Mouse (Mus musculus) heart, postnatal 25 days (tissue): Measurements from ENCODE around the gene Leng8. TPM values are rescaled to one million over a fixed set of nuclear protein-coding genes. Genes with fewer than 3 reads are reported as not detected.
A peak's percentile ranks its signal among the peaks of the same experiment; 100 is the strongest.

Experiments used
- DNase-seq: peaks from one replicate; pipeline ENCODE4 v3.0.0; 2022; ENCODE audit warnings: low spot score
- intact Hi-C: fragments of 180-260 bp; cut with DNase I; formaldehyde crosslinking; loops from one replicate; pipeline ENCODE4 v1.15.1; 2025
- total RNA-seq, 2 experiments: library from RNA; stranded (reverse); gene quantifications; 2 replicates each; pipeline ENCODE4 v1.2.3; 2021

The Leng8 gene
- 10 to 100 TPM; 37.4 to 40.9 TPM for total RNA-seq

DNA sequence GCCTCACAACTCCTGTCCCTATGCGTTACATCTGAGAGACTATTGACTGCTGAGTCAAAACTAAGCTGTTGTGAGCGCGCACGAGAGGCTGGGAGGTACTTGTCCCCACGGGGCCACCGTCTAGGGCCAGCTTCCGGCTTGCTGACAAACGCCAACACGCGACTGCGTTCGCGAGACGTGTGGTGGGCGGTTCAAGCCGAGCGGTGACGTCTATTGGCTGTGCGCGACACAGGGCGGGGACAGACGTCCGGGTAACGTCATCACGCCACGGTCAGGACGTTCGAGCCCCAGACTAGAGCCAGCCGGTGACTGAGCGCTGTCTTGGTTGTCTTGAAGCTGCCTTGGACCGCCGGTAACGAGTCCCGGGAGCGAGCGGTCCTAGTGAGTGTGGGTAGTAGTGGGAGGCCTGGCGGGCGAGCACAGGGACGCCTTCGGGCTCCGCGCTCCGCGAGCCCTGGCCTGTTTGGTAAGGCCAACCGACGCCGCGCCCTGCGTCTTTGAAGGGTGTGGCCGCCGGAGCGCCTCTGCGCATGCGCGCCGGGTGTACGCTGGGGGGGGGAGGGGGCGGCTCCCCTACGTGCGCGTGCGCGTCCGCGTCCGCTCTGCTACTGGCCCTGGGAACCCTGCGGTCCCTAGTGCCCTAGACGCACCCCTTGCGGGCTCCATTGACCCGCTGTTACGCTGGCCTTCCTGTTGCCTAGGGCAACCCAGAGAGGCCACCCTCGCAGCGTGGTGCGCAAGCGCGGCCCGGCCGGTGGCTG is at the start of gene Leng8:
Gene Leng8, plus strand, starts transcription at position 269 of the 761 bp plus-strand sequence.
- intact Hi-C loops = loop anchor here (10.0 kb wide), 1 partner anchor 368 kb away; the partner anchor contains the start of gene Ppp1r12c
- DNase-seq = peak; percentile 99

- intact Hi-C loops = no loop called here
- no peak for DNase-seq
Observed at GRCm38 (mm10) chr7:4087238-4087895, 49.5 kb upstream of the Leng8 start.

- intact Hi-C loops = no loop called here
- no peak for DNase-seq
Observed at GRCm38 (mm10) chr7:4087896-4088480, 48.9 kb upstream of the Leng8 start.

GRCm38 (mm10) chr7:4088679-4089078 is 48.2 kb upstream of the Leng8 start:
- no peak for DNase-seq
- intact Hi-C loops = no loop called here

GRCm38 (mm10) chr7:4091170-4091569 is 45.7 kb upstream of the Leng8 start:
- DNase-seq = no peak
- intact Hi-C loops = no loop called here

GRCm38 (mm10) chr7:4098301-4098700 is 38.5 kb upstream of the Leng8 start:
- DNase-seq = no peak
- intact Hi-C loops = no loop called here

DNA sequence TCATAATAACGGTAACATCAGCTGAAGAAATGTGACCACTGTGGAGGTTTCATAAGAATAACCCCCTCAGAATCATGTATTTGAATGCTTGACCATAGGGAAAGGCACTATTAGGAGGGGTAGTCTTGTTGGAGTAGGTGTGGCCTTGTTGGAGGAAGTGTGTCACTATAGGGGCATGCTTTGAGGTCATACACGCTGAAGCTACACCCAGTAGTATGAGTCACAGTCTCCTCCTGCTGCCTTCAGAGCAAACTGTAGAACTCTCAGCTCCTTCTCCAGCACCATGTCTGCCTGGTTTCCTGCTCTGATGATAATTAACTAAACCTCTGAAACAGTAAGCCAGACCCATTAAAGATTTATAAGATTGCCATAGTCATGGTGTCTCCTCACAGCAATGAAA is 38.0 kb upstream of the Leng8 start:
- DNase-seq = no peak
- intact Hi-C loops = no loop called here

GRCm38 (mm10) chr7:4101144-4101543 is 35.7 kb upstream of the Leng8 start:
- DNase-seq = no peak
- intact Hi-C loops = loop anchor here (5.0 kb wide), 1 partner anchor 46 kb away; no protein-coding TSS in a partner anchor

- no peak for DNase-seq
- intact Hi-C loops = loop anchor here (2.0 to 5.0 kb wide), 3 partner anchors 21 to 323 kb away; no protein-coding TSS in a partner anchor
Observed at GRCm38 (mm10) chr7:4103411-4103810, 33.4 kb upstream of the Leng8 start.

DNA sequence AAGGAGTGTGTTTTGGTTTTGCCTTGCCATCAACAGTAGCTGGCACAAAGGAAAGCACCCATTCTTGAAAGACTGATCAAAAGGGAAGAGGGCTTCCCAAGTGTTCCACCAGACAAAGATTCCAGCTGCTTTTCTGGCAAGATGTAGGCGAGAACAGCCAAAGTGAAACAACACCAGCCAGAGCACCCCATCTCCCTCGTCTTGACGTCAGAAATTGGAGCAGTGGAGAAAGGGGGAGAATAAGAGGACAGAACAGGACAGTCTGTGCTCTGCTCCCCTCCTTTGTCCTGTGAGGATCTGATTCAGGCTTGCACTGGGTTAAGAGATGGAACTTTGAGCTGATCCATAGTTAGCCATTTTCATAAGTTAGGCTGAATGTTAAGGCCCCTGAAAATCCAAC is 25.1 kb upstream of the Leng8 start:
- intact Hi-C loops = no loop called here
- DNase-seq = no peak

DNA sequence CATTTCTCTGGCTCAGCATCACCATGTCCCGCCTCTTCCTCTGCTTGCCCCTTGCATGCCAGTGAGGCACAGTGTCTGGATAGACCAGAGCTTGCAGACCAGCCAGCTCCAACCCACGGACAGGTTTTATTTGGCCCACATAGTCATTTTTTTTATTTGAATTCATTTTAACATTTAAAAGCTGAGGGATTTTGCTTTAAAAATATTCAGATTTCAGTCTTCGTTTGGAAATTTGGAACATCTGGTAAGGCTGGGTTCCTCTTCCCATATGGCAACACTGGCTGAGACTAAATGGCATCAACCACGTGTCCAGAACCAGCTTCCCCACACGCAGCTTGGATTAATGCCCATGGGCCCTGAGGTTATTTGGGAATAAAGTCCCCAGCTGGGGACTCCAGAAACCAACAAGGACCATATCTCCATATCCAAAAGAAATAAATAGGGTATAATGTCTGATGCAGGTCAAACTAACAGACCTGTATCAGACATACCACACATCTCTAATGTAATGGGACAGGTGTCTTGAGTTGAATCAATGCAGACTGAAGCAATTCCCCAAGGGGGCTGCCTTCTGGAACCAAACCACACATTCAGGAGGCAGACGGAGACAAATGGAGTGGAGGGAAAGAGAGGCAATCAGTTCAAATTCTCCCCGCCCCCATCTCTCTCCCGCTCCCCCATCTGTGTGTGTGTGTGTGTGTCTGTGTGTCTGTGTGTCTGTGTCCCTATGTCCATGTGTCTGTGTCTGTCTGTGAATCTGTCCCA is 19.6 kb upstream of the Leng8 start:
- no peak for DNase-seq
- intact Hi-C loops = no loop called here

- DNase-seq = no peak
- intact Hi-C loops = no loop called here
Observed at GRCm38 (mm10) chr7:4119344-4119902, 17.4 kb upstream of the Leng8 start, which contains the start of gene Ttyh1. Gene Ttyh1, plus strand, starts transcription at chr7:4119408.

DNA sequence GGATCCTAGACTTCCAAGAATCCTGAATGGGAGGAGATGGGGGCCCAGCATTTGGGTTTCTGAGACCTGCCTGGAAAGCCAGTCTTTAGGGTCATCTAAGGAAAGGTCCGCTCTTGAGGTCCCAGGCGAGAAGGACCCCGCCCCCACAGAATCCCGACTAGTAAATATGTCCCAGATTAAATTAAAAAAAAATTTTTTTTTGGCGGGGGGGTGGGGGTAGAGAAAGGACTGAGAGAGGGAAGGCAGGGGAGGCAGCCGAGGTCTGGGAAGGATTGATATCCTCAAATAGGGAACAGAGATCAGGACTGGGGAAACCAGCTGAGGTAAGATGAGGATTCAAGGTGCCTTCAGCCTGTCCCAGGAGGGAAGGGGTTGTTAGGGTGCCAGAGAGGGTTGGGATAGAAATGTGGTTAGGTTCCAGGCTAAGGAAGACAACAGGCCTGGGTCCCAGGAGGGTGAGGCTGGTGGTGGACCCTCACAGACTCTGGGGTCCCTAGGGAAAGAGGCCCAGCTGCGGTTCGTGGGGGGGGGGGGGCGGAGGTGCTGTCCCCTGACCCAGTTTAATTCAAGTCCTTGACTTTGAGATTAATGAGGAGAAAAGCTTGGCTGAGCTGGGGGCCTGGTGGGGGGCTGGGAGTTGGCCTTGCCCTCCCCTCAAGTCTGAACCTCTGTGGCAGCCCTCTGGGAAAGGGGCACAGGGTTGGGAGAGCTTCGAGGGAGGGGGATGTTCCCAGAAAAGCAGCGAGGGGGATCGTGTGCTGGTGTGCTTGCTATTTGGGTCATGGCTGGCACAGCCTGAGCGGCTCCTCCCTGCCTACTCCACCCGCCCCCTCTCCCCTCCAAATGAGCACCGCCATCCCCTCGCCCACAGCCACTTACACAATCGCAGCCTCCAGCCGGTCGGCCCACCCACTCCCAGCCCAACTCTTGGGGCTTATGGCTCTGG is 16.6 kb upstream of the Leng8 start:
- DNase-seq = no peak
- intact Hi-C loops = no loop called here

GRCm38 (mm10) chr7:4122076-4122768 is 14.6 kb upstream of the Leng8 start:
- intact Hi-C loops = no loop called here
- DNase-seq = no peak

DNA sequence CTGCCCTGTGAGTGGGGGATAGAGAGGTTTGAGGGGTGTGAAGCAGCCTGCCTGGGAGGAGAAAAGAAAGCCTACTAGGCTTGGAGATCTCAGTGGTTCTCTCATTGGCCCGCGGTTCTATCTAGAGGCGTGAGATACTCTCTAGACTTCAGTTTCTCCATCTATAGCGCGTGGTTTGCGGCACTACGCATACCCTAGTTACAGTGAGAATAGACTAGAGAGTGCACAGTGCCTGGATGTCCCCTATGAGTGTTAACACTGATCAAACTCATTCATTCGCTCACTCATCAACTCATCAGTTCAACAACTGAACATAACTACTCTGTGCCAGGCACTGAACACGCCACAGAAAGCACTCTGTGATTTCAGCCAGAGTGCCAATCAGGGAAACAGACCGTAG is 14.1 kb upstream of the Leng8 start:
- intact Hi-C loops = no loop called here
- DNase-seq = no peak

- DNase-seq = no peak
Observed at GRCm38 (mm10) chr7:4123732-4124131, 13.1 kb upstream of the Leng8 start.

DNA sequence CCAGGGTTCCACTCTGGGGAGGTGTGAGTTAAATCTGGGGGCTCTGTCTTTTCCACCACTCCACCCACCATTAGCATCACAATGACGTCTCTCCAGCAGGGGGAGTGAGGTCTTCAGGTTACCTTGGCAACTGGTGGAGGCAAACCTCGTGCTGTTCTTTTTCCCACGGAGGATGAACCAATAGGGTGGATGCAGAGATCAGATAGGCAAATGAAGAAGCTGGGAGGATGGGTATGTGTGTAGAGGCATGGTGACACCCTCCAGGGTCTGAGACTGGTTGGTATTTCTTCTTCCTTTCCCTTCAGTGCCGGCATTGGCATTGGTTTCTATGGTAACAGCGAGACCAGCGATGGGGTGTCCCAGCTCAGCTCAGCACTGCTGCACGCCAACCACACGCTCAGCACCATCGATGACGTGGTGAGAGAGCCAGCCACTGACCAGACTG is 12.5 kb upstream of the Leng8 start:
- intact Hi-C loops = loop anchor here (2.0 kb wide), 1 partner anchor 22 kb away; no protein-coding TSS in a partner anchor
- no peak for DNase-seq

More at GRCm38 (mm10) chr7:4123732-4124131, 13.1 kb upstream of the Leng8 start:
- intact Hi-C loops = loop anchor here (2.0 kb wide), 1 partner anchor 21 kb away; no protein-coding TSS in a partner anchor

DNA sequence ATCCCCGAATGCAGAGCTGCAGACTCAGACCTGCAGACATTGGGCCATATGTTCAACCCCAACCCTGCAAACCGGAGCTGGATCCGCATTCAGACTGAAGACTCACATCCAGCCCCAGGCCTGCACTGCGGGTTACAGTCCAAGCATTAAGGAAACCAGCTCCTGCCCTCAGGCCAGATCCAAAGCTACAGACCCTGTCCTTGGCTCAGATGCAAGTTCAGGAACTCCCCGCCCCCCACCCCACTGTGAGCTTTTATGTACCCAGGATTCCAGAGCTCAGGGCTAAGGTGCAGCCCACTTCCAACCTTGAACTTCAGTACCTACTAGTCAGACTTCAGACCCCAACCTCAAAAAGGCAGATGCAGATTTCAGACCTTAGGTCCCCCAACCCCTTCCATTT is 12.0 kb upstream of the Leng8 start:
- DNase-seq = no peak
- intact Hi-C loops = loop anchor here (2.0 kb wide), 1 partner anchor 22 kb away; no protein-coding TSS in a partner anchor
